Mouse (Mus musculus): ENCODE data around the gene Ciz1.

Gene Ciz1

DNA sequence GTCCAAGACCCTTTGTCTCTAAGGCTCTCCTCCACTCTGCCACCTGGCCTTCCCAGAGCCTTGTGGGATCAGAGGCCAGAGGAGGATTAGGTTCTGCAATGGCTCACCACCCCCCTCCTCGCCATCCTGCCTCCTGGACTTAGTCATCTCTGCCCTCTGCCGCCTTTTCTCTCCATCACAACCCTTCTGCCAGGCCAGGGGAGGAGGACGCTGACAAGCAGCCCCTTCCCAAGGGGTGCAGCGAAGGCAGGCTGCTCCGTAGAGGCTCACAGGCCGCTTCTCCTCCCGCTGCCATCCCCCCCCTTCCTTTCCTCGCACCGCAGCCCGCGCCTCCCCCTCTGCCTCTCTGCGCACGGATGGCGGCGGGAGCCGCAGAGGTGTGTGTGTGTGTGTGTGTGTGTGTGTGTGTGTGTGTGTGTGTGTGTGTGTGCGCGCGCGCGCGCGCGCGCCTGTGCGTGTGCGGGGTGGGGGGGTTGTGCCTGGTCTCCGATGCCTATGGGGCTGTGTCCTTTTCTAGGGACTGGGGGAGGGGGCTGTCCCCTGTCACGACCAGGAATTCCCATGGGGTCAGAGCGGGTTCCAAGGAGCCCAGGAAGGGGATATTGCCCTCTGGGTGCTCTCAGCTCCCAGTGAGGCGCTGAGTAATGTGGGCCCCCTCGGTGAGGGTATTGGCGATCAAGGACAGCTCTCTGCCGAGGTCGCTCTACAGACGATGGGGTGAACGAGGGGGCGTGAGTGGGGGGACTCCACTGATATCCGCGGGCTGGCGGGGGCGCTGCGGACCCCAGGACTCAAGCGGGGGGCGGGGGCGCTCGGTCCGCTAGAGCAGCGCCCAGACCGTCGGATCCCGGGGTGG lies at the start of gene Ciz1:
Gene Ciz1 (plus strand): TSS at position 177 of the 856 bp plus-strand sequence.
- DNase-seq (ENCODE audit: low spot score in 2 of 2): peak; percentile 81

GRCm38 (mm10) chr2:32302952-32303351 lies 49.2 kb upstream of the Ciz1 start:
- DNase-seq (ENCODE audit: low spot score in 2 of 2): no peak

- peak; percentile 59 to 69 for DNase-seq (ENCODE audit: low spot score in 2 of 2)
Measured at GRCm38 (mm10) chr2:32304145-32304832, 47.8 kb upstream of the Ciz1 start.

- no peak for DNase-seq (ENCODE audit: low spot score in 2 of 2)
Measured at GRCm38 (mm10) chr2:32305668-32306067, 46.5 kb upstream of the Ciz1 start.

DNA sequence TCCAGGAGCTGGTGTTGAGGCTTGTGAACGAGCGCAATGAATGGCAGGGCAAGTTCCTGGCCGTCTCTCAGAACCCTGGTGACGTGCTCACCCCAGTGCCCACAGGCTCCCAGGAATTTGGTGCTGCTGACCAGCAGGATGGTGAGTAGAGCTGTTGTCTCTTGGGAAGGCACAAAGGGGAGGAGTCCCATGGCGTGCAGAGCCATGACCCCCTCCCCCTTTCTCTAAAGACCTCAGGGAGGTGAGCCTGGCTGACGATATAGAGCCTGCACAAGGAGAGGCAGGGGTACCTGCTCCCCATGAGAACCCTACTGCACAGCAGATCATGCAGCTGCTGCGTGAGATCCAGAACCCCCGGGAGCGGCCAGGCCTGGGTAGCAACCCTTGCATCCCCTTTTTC lies 46.0 kb upstream of the Ciz1 start:
- DNase-seq (ENCODE audit: low spot score in 2 of 2): peak; percentile 21 to 36

GRCm38 (mm10) chr2:32307247-32307798 lies 44.8 kb upstream of the Ciz1 start:
- peak in 1 of 2 experiments; percentile 36 for DNase-seq (ENCODE audit: low spot score in 2 of 2)

DNA sequence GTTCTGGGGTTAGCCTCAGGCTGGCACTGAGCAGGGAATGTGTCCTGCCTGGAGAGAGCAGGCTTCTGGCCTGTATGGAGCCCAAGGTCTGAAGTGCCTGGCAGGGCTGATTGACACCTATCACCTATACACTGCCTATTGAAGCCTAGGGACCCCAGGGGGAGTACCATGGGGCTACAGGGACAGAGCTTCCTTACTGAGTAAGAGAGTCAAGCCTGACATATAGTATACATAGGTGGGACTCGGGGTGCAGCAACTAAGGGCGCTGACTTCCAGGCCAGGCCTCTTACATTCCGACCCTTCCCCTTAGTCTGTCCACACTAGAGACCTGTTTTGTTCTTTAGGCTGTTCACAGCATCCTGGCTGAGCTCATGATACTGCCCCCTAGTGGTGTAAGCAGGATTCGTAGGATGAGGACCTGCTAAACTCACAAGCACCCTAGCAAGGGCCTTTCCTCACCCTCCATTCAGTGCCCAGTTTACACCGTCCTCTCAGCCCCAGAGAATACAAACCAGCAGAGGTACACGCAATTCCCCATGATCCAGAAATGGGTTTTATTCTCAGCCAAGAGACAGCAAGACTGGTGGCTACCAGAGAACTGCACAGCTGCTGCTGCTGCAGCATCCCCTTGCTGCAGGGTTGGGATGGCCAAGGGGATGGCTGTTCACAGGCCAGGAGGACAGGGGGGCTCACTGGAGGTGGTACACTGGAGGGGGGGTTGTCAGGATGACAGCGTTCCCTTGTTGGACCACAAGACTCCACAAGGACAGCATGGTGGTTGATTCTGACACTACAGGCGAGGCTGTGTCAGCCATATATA lies 44.0 kb upstream of the Ciz1 start:
- peak; percentile 76 for DNase-seq (ENCODE audit: low spot score in 2 of 2)

DNA sequence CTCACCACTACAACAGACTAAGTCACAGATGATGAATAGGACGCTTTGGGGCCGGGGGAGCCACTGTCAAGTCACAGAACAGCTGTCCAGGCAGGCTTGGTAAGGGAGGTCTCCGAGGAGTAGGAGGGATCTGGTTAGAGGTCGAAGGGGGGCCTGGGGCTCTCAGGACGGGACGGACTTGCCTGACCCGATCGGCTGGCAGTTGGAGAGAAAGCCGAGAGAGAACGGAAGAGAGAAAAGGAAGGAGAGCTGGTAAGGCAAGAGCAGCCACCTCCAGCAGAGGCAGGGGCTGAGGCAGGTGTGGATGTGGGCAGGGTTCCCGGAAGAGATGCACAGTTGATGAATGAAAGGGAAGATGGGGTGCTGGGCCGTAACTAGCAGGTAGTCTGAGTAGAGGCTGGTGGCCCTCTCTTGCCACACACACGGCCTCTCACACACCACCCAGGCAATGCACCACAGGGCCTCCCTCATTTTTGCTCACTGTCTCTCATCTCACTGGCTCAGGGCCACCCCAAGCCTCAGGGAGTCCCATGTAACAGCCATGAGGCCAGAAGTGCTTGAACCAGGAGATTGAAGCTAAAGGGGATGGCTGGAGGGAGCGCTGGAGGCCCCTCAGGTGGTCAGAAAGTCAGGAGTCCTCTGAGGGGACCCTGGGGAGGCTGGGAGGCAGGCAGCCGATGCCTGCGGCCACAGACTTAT lies 43.1 kb upstream of the Ciz1 start:
- DNase-seq (ENCODE audit: low spot score in 2 of 2): peak; percentile 22 to 45

DNA sequence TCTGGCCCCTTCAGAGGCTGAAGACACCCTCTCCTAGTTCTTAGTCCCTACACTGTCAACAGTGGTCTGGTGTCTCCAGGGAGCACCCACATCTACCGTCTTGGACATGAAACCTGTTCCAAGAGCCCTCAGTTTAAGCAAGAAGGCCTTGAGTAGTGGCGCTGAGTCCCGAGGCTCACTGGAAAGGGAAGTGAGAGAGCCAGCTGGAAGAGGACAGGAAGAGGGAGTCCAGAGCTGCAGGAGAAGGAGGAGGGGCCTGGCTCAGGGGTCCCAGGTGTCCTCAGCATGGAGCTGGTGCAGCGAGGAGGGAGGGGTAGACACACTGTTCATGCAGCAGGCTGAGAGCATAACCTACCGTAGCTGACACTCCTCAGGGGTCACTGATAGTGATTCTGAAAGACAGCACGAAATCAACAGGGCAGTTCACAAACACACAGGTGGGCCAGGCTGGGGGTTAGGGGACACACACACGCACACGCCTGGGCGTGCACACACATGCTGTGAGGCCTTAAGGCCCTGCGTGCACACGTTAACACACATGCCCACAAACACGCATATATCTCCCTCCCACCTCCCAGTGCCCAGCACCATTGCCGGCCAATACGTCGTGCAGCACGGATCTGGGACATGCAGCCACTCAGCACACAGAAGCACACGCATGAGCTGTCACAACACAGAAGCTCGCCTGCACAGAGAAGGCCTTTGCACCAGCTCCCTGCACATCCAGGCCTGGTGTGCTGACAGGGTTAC lies 41.9 kb upstream of the Ciz1 start:
- peak in 1 of 2 experiments; percentile 39 for DNase-seq (ENCODE audit: low spot score in 2 of 2)

- DNase-seq (ENCODE audit: low spot score in 2 of 2): peak in 1 of 2 experiments; percentile 38
Measured at GRCm38 (mm10) chr2:32311443-32312317, 40.4 kb upstream of the Ciz1 start.

GRCm38 (mm10) chr2:32312318-32312964 lies 39.7 kb upstream of the Ciz1 start:
- DNase-seq (ENCODE audit: low spot score in 2 of 2): peak; percentile 76 to 84

GRCm38 (mm10) chr2:32314831-32315230 lies 37.3 kb upstream of the Ciz1 start:
- DNase-seq (ENCODE audit: low spot score in 2 of 2): peak in 1 of 2 experiments; percentile 39

DNA sequence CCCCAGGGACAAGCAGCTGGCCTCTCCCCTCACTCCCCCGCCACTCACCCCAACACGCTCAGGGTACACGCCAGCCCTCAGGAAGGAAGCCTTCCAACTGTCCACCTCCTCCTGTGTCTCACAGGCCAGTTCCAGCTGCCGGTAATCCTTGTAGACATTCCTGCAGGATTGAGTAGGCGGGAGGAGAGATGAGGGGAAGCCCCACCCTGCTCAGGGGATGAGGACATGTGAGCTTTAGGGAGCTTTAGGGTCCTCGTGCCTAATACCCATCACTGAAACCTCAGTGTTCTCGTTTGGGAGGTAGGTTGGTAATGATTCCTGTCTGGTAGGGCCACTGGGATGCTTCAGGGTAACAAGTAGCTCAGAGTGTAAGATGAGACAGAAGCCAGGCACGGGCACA lies 36.4 kb upstream of the Ciz1 start:
- peak in 1 of 2 experiments; percentile 35 for DNase-seq (ENCODE audit: low spot score in 2 of 2)

GRCm38 (mm10) chr2:32316887-32317656 lies 35.1 kb upstream of the Ciz1 start:
- DNase-seq (ENCODE audit: low spot score in 2 of 2): peak; percentile 39 to 43

- DNase-seq (ENCODE audit: low spot score in 2 of 2): peak in 1 of 2 experiments; percentile 50
Measured at GRCm38 (mm10) chr2:32317791-32318417, 34.2 kb upstream of the Ciz1 start.

DNA sequence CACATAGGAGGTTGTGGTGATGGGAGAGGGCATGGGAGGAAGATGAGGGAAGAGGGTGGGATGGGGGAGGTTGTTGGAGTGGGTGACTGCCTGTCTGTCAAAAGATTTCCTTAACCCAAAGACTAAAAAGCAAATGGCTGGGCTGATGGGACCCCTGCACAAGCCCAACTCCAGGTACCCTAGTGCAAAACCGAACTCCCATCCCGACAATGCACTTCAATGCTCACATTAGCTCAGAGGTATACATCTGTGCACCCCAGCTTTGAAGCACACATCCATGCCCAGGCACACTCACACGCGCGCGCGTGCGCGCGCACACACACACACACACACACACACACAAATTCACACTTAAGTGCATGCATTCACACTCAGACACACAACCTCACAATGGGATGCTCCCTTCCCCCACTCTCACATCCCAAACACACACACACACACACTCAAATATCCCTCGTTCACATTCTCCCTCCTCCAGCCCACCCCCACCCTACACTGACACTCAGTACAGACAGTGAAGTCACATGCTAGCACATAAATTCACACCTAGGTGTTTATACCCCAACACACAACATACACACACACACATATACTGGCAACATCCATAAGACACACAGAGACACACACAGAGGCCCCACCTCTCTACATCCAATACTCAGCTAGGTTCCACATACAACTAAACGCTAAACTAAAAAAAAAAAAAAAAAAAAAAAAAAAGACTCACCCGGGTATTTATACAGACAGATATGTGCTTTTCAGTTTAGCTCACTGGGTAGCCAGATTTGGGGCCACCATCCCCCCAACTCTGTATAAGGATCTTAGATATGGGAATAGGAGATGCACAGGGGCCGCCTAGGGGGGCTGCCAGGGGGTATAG lies 33.2 kb upstream of the Ciz1 start:
- no peak for DNase-seq (ENCODE audit: low spot score in 2 of 2)
